Mouse (Mus musculus) lung, postnatal 0 days (tissue): ENCODE data around the gene Arhgap19.

ENCODE experiments used
- CTCF ChIP-seq: IDR thresholded peaks from 2 replicates; pipeline ENCODE4 v1.5.1; 2016; ENCODE audit warnings: antibody characterized with exemption, mild to moderate bottlenecking
- EP300 ChIP-seq: IDR thresholded peaks from 2 replicates; pipeline ENCODE4 v1.6.1; 2016; ENCODE audit warnings: antibody characterized with exemption, mild to moderate bottlenecking, control low read depth

- TF ChIP-seq CTCF (no peak), EP300 (no peak)
Measured at GRCm38 (mm10) chr19:41817325-41817724, 15.5 kb upstream of the Arhgap19 start.
